Mouse (Mus musculus): ENCODE measurements around the gene Phtf2.
A peak's percentile ranks its signal among the peaks of the same experiment; 100 is the strongest.
"Not testable (repeated sequence)": the region's sequence is repeated elsewhere in the genome, so short reads cannot be mapped to it uniquely, and the experiment has no call there.

Gene Phtf2

DNA sequence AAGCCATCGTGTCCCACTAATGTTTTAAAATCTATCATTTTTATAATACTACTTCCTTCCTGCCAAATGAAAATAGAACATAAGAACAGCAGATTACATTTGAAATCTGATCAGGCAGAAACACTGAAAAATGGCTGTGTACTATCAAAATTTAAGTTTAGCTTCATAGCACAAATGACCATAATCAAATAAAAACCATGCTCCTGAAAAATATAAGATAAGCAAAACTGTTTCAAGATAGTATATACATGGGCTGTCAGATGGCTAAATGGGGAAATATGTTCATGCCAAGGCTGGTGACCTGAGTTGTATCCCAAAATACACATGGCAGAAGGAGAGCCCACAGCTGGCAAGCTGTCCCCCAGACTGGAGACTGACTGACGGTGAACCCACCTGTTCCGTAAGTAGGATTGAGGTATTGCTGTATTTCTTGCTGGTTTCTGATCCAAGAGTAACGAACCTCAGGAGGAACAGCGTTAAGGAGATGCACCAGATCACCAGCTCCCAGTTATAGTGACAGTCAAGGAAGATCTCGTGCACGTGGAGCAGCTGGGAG lies 116.5 kb downstream of the Phtf2 start:
- no peak for DNase-seq (ENCODE audit: low spot score in 2 of 2)

GRCm38 (mm10) chr5:20762441-20762840 lies 119.5 kb downstream of the Phtf2 start:
- not testable (repeated sequence) for DNase-seq (ENCODE audit: low spot score in 2 of 2)

DNA sequence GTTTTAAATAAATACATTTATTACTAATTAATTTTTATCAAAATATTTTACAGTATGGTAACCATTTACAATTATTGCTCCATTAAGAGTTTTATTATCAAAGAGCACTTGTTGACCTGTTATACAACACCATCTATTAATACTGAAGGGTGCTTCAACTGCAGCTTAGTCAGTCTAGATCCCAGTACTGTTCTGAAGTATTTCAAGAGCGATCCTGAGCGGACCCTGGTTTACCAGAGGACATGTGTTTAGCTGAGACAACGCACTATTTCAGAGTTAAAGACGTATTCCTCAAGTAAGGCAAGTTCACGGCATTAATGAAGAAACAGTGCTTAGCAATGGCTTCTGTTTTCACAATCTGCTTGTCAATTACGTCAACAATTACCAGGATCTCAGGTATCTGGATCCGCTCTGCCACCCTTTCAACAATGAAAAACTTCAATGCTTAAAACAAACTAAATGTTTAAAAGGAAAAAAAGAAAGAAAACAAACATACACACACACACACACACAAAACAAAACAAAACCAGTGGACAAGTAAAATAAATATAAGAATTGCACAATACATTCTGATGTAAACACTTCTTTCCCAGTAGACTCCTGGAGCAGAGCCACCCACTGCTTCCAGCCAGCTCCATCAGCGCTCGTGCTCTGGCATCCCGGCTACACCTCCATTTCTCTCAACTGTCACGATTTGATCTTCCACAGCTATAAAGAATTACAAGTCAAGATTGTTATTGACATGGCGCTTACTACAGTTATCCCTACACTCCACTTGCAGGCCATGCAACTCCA lies 121.4 kb downstream of the Phtf2 start:
- DNase-seq (ENCODE audit: low spot score in 2 of 2): no peak

GRCm38 (mm10) chr5:20759771-20760170 lies 122.2 kb downstream of the Phtf2 start:
- no peak for DNase-seq (ENCODE audit: low spot score in 2 of 2)

DNA sequence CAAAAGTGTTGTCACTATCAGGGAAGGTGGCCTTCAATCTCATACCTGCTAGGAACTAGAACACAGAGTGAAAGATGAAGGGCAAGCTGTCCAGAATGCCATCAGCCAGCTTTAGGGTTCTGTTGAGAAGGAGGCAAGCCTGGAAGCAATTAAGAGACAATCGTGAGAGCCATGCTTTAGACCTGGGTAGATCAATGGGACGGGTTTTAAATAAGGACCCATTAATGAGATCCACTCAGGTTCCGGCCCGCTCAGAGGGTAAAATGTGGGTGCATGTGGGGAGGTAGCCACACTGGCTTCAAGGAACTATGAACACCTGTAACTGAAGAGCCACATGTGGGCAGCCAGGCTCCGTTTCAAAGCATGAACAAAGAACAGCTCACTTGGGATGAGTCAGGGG lies 128.0 kb downstream of the Phtf2 start:
- DNase-seq (ENCODE audit: low spot score in 2 of 2): no peak

DNA sequence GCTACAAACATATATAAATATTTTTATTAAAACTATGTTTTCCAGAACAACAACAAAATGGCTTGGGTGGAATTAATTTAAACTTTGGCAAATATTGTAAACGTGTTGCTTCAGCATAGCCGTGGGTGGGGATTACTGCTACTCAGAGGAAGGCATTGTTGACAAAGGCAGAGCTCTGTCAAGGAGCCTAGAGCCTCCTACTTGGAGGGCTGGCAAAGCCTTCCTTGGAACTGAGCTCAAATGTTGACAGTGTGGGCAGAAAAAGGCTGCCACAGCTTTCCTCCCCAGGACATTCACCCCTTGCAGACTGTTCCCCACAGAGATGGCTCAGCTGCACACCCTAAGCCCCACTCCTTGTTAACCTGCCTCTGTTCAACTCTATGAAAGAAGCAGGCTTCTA lies 128.8 kb downstream of the Phtf2 start:
- peak in 1 of 2 experiments; percentile 20 for DNase-seq (ENCODE audit: low spot score in 2 of 2)

DNA sequence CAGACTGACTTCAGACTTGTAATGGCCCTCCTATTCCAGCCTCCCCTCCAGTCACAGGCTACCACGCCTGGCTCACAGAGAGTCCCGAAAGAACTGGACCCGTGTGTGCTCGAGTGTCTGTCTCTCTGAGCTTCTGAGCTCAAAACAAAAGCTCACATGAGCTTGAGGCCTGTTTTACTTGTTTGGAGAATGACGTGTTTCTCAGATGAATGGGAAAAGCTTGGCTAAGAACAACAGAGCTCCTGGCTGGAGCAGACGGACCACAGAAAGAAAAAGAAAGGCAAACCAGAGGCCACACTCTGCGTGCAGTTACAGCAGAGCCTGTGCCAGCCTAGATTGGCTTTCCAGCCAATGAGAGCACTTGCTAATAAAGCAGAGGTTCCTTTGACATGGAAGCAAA lies 130.2 kb downstream of the Phtf2 start:
- DNase-seq (ENCODE audit: low spot score in 2 of 2): no peak

DNA sequence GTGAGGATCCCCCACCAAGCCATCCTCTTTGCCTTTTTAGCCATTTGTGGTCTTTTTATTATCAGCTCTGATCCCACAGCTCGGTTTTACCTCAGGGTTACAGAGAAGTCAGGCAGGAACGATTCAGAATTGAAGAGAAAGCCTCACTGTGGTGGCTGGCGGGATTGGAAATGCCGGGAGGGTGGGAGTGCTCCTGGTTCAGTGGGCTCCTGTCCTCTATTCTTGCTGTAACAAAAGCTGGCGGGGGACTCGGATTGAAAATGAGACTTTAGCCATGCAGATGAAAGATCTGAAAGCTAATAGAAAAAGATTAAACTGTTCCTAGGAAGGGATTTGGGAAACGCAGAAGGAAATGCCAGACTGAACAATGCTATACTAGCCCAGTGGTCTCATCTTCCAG lies 130.9 kb downstream of the Phtf2 start:
- DNase-seq (ENCODE audit: low spot score in 2 of 2): no peak

GRCm38 (mm10) chr5:20749535-20749934 lies 132.4 kb downstream of the Phtf2 start:
- no peak for DNase-seq (ENCODE audit: low spot score in 2 of 2)

- DNase-seq (ENCODE audit: low spot score in 2 of 2): no peak
Observed at GRCm38 (mm10) chr5:20748856-20749255, 133.1 kb downstream of the Phtf2 start.

- no peak for DNase-seq (ENCODE audit: low spot score in 2 of 2)
Observed at GRCm38 (mm10) chr5:20748142-20748541, 133.8 kb downstream of the Phtf2 start.

DNA sequence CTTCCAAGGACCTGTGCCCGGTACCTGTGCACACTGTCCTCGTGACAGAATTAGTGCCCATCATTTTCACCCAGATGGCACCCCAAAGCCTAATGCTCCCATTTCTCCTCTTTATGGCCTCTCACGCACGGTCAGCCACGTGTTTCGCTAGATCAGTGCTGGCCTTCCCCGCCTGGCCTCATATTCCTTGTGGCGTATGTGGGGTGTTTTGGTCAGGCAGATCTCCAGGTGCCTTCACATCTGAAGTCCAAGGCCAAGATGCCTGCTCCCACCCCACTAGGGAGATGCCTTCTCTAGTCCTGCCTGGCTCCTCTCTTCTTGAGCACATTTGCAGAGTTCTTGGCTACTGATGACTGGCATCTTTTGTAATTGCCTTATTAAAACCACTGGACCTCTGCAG lies 140.0 kb downstream of the Phtf2 start:
- DNase-seq (ENCODE audit: low spot score in 2 of 2): no peak

DNA sequence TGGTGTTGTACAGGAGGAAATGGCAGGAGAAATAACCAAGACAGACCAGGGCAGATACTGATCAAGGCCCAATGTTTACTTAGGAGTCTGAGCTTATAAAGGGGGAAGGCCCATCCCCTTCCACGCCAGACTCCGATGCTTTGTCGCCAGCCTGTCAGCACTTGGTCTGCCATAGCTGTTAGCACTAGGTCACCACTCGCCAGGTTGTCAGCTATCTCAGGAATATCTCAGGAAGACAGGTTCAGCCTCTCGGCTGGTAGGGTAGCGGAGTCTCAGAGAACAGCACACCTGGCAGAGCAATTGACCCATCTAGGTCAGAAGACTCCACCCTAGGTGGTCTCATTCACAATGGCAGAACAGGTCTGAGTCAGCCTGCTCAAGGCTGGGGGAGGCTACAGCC lies 140.7 kb downstream of the Phtf2 start:
- no peak for DNase-seq (ENCODE audit: low spot score in 2 of 2)

DNA sequence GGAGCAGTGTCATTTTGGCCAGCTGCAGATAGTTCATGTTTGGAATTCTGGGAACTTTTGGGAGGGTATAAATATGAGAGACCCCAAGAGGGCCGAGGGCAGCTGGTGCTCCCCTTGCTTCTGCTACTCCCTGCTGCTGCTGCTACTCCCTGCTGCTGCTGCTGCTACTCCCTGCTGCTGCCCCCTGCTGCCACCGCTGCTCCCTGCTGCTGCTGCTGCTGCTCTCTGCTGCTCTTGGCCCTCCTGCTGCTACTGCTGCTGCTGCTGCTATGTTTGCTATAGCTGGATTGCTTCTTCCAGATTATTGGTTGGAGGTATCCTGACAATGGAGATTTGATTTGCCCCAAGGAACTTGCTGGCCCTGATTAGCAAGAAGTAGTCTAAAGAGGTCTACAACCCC lies 143.1 kb downstream of the Phtf2 start:
- DNase-seq (ENCODE audit: low spot score in 2 of 2): no peak

DNA sequence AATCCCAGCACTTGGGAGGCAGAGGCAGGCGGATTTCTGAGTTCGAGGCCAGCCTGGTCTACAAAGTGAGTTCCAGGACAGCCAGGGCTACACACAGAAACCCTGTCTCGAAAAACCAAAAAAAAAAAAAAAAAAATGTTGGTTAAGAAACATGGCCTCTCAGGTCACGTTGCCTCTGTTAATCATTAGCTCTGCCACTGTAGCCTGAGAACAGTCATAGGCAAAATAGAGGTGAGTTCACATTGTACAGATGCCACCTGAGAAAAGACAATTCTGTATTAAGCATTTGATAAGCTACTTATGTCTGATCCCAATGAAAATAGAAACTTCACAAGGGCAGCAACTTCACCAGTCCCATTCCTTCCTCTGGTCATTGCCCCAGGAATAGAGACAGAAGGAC lies 158.7 kb downstream of the Phtf2 start:
- not testable (repeated sequence) for DNase-seq (ENCODE audit: low spot score in 2 of 2)

GRCm38 (mm10) chr5:20720201-20720900 lies 161.6 kb downstream of the Phtf2 start:
- no peak for DNase-seq (ENCODE audit: low spot score in 2 of 2)

DNA sequence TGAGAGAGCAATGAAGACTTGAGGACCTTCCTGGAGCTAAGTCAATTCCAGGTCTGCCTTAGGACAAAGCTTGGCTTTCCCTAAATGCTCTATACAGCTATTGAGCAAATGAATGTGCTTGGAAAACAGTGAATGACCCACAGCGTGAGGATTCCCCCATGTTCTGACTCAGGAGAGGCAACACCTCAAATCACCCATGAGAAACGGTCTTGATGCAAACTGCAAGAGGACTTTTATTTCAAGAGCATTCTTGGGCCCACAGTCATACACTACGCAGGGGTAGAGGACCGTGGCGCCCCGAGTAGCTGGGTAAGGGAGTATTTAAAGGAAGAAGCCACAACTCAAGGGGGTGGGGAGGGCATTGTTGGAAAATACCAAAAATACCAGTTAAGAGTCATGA lies 165.9 kb downstream of the Phtf2 start:
- DNase-seq (ENCODE audit: low spot score in 2 of 2): not testable (repeated sequence)

DNA sequence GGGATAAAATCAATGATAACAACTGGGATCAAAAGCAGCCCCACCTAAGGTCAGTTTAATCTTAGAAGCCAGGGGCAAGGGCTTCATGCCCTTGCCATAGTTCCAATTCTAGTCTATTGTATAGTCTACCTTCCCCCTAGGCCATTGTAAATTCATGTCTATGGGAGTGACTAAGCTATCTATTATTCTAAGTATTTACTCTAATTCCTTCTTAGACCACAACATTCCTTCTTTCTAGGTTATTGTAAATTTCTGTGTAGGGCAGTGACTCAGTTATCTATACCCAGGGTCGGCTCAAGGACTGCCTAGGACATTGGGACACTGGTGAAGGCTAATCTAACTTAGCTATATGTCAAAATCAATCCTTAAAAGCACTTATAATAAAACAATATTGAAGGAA lies 167.3 kb downstream of the Phtf2 start:
- not testable (repeated sequence) for DNase-seq (ENCODE audit: low spot score in 2 of 2)

DNA sequence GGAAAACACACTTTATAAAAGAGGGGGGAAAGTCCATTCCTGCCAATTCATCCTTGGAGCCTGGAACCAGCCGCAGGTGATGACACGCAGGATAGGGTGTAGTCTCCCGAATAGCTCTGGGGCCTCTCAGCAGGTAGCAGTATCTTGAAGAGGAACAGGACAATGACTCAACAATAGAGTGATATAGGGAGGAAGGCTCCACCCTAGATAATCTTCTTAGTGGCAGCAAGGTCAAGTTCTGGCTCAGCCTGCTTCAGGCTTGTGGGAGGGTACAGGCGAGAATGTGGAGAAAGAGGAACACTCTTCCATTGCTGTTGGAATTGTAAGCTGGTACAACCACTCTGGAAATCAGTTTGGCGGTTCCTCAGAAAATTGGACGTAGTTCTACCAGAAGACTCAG lies 171.1 kb downstream of the Phtf2 start:
- not testable (repeated sequence) for DNase-seq (ENCODE audit: low spot score in 2 of 2)
